Mouse (Mus musculus): Measurements from ENCODE around the gene Cryab.

Cryab gene

DNA sequence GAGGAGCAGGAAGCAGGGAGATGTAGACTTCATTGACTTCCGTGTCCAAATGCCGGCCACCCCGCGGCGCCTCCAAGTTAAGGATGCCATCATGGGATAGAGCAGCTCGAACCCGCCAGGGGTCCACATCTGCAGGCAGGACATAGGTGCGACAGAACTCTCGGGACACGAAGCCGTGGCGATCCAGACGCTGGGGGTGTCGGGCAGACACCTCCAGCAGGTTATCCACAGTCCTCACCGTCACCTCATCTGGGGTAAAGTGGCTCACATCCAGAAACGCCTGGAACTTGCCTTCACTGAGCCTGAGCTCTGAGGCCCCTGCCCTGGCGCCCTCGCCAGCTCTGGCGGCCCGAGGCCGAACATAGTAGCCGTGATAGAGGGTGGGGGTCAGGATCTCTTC lies at the start of gene Cryab:
TSS of gene Cryab (plus strand) at position 3 of the 400 bp plus-strand sequence.
- in situ Hi-C loops (cut with MboI, MseI) = no loop called here

GRCm38 (mm10) chr9:50704907-50705306 lies 46.2 kb upstream of the Cryab start:
- in situ Hi-C loops (cut with MboI, MseI) = no loop called here

GRCm38 (mm10) chr9:50709108-50709507 lies 42.0 kb upstream of the Cryab start:
- in situ Hi-C loops (cut with MboI, MseI) = no loop called here

DNA sequence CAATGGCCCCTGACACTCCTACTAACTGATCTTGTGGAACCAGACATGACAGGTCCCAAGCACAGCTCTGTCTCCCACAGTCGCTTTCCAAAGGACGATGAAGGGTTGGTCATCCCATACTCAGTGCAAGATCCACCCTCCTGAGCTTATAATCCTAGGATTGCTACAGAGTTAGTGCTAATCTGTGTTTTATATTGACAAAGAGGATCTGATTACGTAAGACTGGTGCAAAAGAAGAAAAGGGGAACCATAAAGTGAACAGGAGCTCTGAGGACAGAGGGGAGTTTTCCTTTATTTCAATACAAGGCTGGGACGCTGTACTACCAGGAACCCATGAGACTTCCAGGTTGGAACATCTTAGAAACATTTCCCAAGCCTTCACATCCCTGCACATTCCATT lies 39.8 kb upstream of the Cryab start:
- in situ Hi-C loops (cut with MboI, MseI) = no loop called here

DNA sequence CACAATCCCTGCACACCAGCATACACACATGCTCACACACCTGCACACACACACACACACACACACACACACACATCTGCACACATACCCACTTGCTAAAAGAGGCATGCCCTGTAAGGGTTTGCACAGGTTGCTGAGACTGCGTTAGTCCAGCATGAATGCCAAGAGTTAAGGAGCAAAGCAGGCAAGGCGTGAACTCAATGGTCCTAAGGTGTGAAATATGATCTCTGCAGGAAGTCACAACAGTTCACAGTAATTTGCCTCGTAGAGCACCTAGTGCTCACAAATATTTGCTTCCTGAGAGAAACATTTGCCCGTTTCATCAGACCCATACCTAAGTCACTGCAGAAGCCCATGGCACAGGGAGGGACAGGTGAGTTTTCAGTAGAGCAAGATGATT lies 36.9 kb upstream of the Cryab start:
- in situ Hi-C loops (cut with MboI, MseI) = no loop called here

GRCm38 (mm10) chr9:50718878-50719277 lies 32.2 kb upstream of the Cryab start:
- in situ Hi-C loops (cut with MboI, MseI) = no loop called here

GRCm38 (mm10) chr9:50721061-50721460 lies 30.1 kb upstream of the Cryab start:
- in situ Hi-C loops (cut with MboI, MseI) = no loop called here

DNA sequence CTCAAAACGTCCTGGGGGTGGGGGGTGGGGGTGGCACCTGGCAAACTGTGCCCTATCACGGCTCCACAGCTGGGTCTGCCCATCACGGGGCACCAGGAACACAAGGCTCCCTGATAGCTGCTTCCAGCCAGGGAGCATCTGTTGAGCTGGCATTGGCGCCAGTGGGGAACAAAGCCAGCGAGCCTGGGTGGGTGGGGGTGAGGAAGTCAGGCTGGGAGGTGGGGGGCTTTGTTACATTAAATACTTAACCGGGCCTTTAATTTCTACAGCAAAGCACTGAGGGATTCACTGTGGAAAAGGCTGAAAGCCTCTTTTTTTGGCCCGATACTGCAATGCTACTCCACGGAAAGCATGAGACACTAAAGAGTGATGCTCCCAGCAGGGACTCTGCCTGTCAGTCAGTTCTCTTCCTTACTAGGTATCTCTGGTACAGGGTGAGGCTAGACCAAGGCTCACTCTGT lies 28.6 kb upstream of the Cryab start:
- in situ Hi-C loops (cut with MboI, MseI) = no loop called here

DNA sequence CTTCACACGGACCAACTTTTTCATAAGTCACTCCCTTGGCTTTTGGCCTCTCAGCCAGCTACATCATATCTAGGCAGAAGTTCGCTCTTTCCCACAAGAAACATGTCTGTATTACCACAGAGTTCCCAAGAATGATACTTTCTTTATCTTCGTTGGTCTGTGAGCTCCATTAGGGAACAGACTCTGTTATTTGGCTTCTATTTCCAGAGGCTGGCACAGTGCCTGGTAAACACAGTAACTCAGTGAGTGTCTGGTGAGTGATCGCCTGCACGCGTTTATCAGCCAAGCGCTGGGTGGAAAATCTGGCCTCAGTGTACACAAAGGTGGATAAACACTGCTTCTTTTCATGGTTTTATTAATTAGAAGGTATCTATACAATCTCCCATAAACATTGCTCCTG lies 27.7 kb upstream of the Cryab start:
- in situ Hi-C loops (cut with MboI, MseI) = no loop called here

- in situ Hi-C loops (cut with MboI, MseI) = no loop called here
Observed at GRCm38 (mm10) chr9:50724147-50724546, 27.0 kb upstream of the Cryab start.

DNA sequence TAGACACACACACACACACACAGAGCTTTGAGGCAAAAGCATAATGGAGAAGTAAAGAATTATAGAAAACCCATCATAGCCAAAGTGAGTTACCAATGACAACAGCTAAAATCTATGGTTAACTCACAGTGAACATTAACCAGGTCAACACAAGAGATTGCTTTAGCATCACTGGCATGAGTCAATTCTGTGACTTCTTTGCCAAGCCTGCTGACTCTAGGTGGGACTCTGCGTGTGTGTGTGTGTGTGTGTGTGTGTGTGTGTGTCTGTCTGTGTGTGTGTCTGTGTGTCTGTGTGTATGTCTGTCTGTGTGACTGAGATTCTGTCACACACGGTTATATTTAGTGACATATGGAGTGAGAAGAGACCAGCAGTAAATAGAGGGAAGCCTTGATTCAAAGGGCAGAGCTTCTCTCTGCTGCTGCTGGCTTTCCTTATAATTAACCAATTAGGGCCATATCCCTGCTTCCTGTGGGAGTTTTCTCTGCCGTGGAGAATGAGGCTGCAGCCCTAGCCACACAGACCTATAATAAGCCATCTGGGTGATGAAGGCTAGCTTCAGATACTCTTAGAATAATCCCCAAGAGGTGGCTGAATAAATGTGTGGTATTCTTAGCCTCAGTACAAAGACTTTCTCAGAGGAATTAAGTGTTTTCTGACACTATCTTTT lies 26.3 kb upstream of the Cryab start:
- in situ Hi-C loops (cut with MboI, MseI) = no loop called here

GRCm38 (mm10) chr9:50725921-50726590 lies 25.1 kb upstream of the Cryab start:
- in situ Hi-C loops (cut with MboI, MseI) = no loop called here

DNA sequence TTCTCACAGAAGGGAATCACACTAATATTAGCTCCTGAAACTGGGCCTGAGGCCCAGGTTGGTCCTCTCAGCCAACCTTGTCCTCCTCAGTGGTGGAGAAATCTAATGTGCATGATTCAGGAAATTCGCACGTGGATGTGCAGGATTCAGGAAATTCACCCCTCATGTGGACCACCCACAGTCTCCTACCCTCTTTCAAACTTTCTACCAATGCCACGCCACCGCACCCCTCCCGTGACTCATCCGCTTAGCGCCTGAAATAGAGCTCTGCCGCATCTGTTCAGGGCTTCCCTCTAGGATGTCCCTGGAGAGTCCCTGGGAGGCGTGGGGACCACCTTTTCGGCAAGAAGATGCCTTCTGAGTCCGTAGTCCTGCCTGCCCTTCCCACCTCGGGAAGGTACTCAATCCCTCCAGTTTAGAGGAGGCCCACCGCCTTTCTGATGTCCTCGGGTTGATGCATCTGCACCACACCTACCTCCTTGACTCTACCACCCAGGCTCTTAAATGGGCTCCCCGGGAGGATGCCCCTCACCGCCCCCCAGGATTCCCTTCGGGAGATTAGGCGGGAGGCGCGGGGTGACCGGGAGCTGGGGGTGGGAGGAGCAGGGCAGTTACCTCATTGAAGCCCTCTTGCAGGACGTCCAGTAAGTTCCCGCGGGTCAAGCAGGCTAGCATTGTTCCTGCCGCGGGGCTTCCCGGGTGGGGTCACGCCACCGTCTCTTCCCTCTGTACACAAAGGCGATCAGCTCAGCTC lies 23.8 kb upstream of the Cryab start:
- in situ Hi-C loops (cut with MboI, MseI) = no loop called here

- in situ Hi-C loops (cut with MboI, MseI) = no loop called here
Observed at GRCm38 (mm10) chr9:50727925-50728651, 23.0 kb upstream of the Cryab start.

GRCm38 (mm10) chr9:50729600-50729999 lies 21.5 kb upstream of the Cryab start:
- in situ Hi-C loops (cut with MboI, MseI) = no loop called here

- in situ Hi-C loops (cut with MboI, MseI) = no loop called here
Observed at GRCm38 (mm10) chr9:50732560-50732959, 18.6 kb upstream of the Cryab start.

DNA sequence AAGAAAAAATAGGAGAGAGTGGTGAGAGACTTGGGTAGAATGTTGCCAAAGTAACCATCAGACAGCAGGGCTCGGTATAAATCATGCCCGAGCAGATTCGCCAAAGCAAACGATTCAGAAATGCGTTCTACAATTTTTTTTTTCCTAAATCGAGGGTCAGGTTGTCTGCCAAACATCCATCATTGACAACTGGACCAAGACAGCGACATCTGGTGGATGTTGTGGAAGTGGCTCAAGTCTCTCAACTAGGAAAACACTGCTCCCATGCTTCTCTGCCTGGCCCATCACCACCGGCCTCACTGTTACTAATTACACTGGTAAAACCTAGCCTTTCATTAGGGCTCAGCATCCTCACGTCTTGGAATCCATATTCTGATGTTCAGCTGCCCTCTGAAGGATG lies 16.1 kb upstream of the Cryab start:
- in situ Hi-C loops (cut with MboI, MseI) = loop anchor here (5.0 kb wide), 1 partner anchor 38 kb away; no protein-coding TSS in a partner anchor

- in situ Hi-C loops (cut with MboI, MseI) = loop anchor here (5.0 kb wide), 1 partner anchor 42 kb away; no protein-coding TSS in a partner anchor
Observed at GRCm38 (mm10) chr9:50738914-50739870, 11.9 kb upstream of the Cryab start, which contains the start of gene Dixdc1. Gene Dixdc1, minus strand, starts transcription at chr9:50739517.

DNA sequence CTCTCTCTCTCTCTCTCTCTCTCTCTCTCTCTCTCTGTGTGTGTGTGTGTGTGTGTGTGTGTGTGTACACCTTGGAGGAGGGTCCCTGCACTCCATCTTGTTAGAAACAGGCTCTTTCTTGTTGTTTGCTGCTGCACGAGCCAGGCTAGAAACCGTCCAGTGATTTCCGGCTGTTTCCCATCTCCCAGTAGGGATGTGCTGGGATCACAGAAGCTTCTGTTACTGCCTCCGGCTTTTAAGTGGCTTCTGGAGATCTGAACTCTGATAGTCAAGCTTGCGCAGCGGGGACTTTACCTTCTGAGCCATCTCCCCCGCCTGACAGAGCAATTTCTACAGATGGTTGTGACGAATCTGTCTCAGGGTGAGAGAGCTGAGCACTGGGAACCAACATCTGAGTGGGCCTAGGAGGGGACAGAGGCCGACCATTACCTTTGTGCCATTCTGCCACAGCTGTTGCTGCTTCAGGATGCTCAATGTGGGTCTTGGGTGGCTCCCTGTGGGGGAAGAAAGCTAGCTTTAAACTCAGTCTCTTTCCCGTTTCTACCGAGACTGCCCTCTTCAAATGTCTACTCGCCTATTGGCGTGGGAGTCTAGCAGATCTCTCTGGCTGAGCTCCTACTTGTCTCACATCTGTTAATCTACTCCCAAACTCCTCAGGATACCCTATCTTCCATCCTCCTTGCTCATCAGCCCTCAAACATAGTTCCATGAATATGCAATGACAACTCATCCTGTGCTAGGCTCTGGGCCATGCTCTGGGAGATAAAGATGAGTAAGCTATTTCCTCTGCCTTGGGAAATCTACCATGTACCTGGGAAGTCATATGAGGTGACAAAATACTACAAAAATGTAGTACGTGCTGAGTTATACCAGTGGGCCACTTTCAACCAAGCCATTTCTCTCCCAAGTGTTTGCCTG lies 10.0 kb upstream of the Cryab start:
- in situ Hi-C loops (cut with MboI, MseI) = no loop called here
